Mouse (Mus musculus) lung, embryonic 14.5 days (tissue): ENCODE results near the gene Gatad1. TPM values are rescaled to one million over a fixed set of nuclear protein-coding genes. Genes with fewer than 3 reads are reported as not detected.

Source experiments
- ATAC-seq: fragments of 200-750 bp; cut with Nextera tagmentation; 2 replicates; pipeline ENCODE4 v1.8.0; 2017; ENCODE audit warnings: mild to moderate bottlenecking, moderate TSS enrichment, moderate library complexity; ENCODE audit not compliant: insufficient read depth
- DNase-seq: peaks from one replicate; pipeline ENCODE4 v3.0.0-alpha.2; 2015
- H3K27ac ChIP-seq: fragments of 300-500 bp; sonication (generic); 2 replicates; pipeline ENCODE4 v1.5.1; 2014; ENCODE audit warnings: low read depth, mild to moderate bottlenecking, moderate library complexity
- H3K27me3 ChIP-seq: fragments of 300-500 bp; sonication (generic); 2 replicates; pipeline ENCODE4 v1.6.1; 2014; ENCODE audit warnings: low read length, control low read depth; ENCODE audit not compliant: insufficient read depth
- H3K36me3 ChIP-seq: fragments of 300-500 bp; sonication (generic); 2 replicates; pipeline ENCODE4 v1.6.1; 2014; ENCODE audit warnings: control low read depth; ENCODE audit not compliant: insufficient read depth
- H3K4me1 ChIP-seq: fragments of 300-500 bp; sonication (generic); 2 replicates; pipeline ENCODE4 v1.6.1; 2014; ENCODE audit warnings: antibody characterized with exemption, control low read depth; ENCODE audit not compliant: insufficient read depth
- H3K4me2 ChIP-seq: fragments of 300-500 bp; sonication (generic); 2 replicates; pipeline ENCODE4 v1.6.1; 2014; ENCODE audit warnings: mild to moderate bottlenecking
- H3K4me3 ChIP-seq: fragments of 300-500 bp; sonication (generic); 2 replicates; pipeline ENCODE4 v1.5.1; 2014; ENCODE audit warnings: low read depth, low read length
- H3K9ac ChIP-seq: fragments of 300-500 bp; sonication (generic); 2 replicates; pipeline ENCODE4 v1.6.1; 2014
- H3K9me3 ChIP-seq: fragments of 300-500 bp; sonication (generic); 2 replicates; pipeline ENCODE4 v1.6.1; 2016; ENCODE audit warnings: low read depth, low read length, control low read depth
- CTCF ChIP-seq: IDR thresholded peaks from 2 replicates; pipeline ENCODE4 v1.5.1; 2016; ENCODE audit warnings: antibody characterized with exemption, low read depth
- WGBS: fragments of 180-500 bp; shearing (Covaris S2); extraction: QIAGEN DNeasy Blood & Tissue Kit; methylation state at CpG from one replicate; pipeline ENCODE4 v1.1.7; 2014; 5-methylcytosine and 5-hydroxymethylcytosine counted together
- polyA plus RNA-seq: library from polyadenylated mRNA; unstranded; fragments of >200 nt; fragmentation: Nextera tagmentation; extraction: Ambion mirVana; gene quantifications from 2 replicates; pipeline ENCODE4 v1.2.1, GENCODE M21; 2014

Gene Gatad1
- polyA plus RNA-seq, 1 experiment from 2014 or later, result 82.6 TPM

DNA sequence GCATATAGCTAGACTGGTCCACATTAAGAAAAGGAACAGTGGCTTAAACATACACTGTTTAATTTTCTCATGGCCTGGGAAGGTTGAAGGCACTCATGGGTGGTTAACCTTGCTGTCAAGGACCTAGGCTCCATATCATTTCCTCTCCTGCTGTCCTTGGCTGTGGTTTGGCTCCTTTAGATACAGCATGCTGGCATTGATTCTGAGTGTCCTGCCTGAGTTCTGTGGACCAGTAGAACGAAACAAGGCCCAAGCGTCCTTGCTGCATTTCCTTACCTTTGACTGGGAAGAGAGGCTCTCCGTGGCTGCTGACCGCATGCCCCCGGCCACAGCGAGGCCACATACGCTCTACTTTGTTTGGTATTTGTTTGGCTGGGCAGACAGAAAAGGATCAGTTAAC lies 47.7 kb downstream of the Gatad1 start:
- DNase-seq (no peak), ATAC-seq (no peak)
- Histone ChIP-seq H3K36me3 (peaks cover 47% of the 10 kb centered on the region), H3K9me3 (no peaks in the 10 kb centered on the region), H3K4me1 (no peaks in the 10 kb centered on the region), H3K27me3 (no peaks in the 10 kb centered on the region), H3K27ac (no peak overlapping the region), H3K9ac (no peak overlapping the region), H3K4me3 (no peak overlapping the region), H3K4me2 (no peak overlapping the region)
- no peak for TF ChIP-seq CTCF
- WGBS, result 91% methylated on average over 7 of the region's 7 CpGs

GRCm38 (mm10) chr5:3607114-3607513 lies 49.9 kb downstream of the Gatad1 start:
- Histone ChIP-seq H3K9ac (no peak overlapping the region), H3K27me3 (no peaks in the 10 kb centered on the region), H3K4me3 (no peak overlapping the region), H3K27ac (no peak overlapping the region), H3K4me1 (no peaks in the 10 kb centered on the region), H3K36me3 (peaks cover 42% of the 10 kb centered on the region), H3K4me2 (no peak overlapping the region), H3K9me3 (no peaks in the 10 kb centered on the region)
- TF ChIP-seq CTCF, result no peak
- WGBS, result 92% methylated on average over 9 of the region's 9 CpGs
- no peak for DNase-seq
- ATAC-seq, result no peak

DNA sequence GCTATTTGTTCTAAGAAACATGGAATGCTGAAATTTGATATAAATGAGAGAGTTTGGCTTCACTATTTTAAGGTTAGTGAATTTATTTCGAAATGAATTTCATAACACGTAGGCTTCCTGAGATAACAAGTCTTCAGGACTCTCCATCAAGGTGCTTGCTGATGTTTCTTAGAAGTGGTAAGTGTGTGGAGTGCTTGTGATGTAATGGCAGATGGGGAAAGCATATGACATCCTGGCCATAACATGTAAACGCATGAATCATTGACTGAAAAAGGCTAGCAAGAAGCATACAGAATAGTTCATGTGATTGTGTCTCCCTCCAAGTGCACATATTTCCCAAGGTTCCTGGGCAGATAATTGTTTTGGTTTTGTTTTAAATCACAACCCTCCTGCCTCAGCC lies 56.2 kb downstream of the Gatad1 start:
- H3K9ac ChIP-seq, result no peak overlapping the region
- no peak overlapping the region for H3K4me2 ChIP-seq
- H3K36me3 ChIP-seq, result peaks cover 9% of the 10 kb centered on the region
- 79% methylated on average over 3 of the region's 3 CpGs for WGBS
- no peaks in the 10 kb centered on the region for H3K9me3 ChIP-seq
- ATAC-seq (no peak), DNase-seq (no peak)
- H3K4me3 ChIP-seq, result no peak overlapping the region
- H3K27me3 ChIP-seq, result no peaks in the 10 kb centered on the region
- no peak overlapping the region for H3K27ac ChIP-seq
- H3K4me1 ChIP-seq, result no peaks in the 10 kb centered on the region
- no peak for TF ChIP-seq CTCF

- TF ChIP-seq CTCF, result no peak
- no peaks in the 10 kb centered on the region for H3K27me3 ChIP-seq
- H3K4me3 ChIP-seq, result no peak overlapping the region
- WGBS, result 52% methylated on average over 1 of the region's 1 CpGs
- no peaks in the 10 kb centered on the region for H3K9me3 ChIP-seq
- no peak overlapping the region for H3K4me2 ChIP-seq
- ATAC-seq, result no peak
- no peak overlapping the region for H3K9ac ChIP-seq
- H3K36me3 ChIP-seq, result 0 out of 2 replicates have a peak, but pooled peaks cover 4% of the 10 kb centered on the region
- no peak for DNase-seq
- no peak overlapping the region for H3K27ac ChIP-seq
- no peaks in the 10 kb centered on the region for H3K4me1 ChIP-seq
Measured at GRCm38 (mm10) chr5:3600298-3600697, 56.7 kb downstream of the Gatad1 start.

DNA sequence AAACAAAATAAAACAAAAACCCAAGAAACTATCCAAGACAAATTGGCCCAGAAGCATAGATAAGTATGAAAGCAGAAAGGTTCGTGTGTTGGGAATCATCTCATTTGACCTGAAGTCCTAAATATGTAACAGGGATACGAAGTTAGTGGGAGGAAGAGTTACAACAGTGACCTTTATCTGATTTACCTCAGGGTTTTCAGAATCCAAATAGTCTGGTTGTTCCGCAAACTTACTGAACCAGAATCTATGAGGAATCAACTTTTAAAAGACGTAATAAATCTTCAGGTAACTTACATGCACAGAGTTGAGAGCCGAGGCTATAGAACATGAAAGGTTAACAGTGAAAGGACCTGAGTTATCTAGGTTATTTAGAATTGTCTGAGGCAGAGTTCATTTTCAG lies 58.2 kb downstream of the Gatad1 start:
- ATAC-seq, result no peak

DNA sequence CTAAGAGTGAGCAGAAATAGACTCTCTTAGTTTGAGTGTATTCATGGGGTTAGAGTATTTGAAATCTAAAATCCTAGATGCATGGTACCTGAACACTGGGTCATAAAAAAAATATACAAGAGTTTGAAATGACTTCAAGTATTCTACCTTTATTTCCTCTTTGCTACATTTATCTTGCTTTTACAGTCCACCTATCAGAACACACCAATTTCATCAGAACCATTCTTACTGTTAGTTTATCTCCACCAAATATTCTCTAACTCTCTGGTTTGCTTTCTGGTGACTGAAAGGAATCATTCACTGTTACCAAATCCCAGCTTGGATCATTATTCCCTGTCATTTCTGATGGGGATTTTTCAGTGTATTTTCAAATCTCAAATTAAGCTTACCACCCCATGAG lies 59.8 kb downstream of the Gatad1 start:
- Histone ChIP-seq H3K4me3 (peak overlapping the region; percentile 78), H3K27ac (no peak overlapping the region), H3K27me3 (no peaks in the 10 kb centered on the region), H3K4me1 (no peaks in the 10 kb centered on the region), H3K9ac (peak overlapping the region; percentile 66; the same call in 1 of the 2 replicates), H3K36me3 (0 out of 2 replicates have a peak, but pooled peaks cover 3% of the 10 kb centered on the region), H3K4me2 (peak overlapping the region; percentile 74), H3K9me3 (no peaks in the 10 kb centered on the region)
- no peak for TF ChIP-seq CTCF
- ATAC-seq, result no peak
- DNase-seq, result no peak

More for the DNA sequence above, 58.2 kb downstream of the Gatad1 start:
- DNase-seq, result no peak
- H3K36me3 ChIP-seq, result no peaks in the 10 kb centered on the region
- 88% methylated on average over 5 of the region's 5 CpGs for WGBS
- H3K4me2 ChIP-seq, result no peak overlapping the region
- no peaks in the 10 kb centered on the region for H3K9me3 ChIP-seq
- no peak overlapping the region for H3K4me3 ChIP-seq
- H3K9ac ChIP-seq, result no peak overlapping the region
- no peak for TF ChIP-seq CTCF
- no peaks in the 10 kb centered on the region for H3K27me3 ChIP-seq
- no peak overlapping the region for H3K27ac ChIP-seq
- H3K4me1 ChIP-seq, result no peaks in the 10 kb centered on the region

DNA sequence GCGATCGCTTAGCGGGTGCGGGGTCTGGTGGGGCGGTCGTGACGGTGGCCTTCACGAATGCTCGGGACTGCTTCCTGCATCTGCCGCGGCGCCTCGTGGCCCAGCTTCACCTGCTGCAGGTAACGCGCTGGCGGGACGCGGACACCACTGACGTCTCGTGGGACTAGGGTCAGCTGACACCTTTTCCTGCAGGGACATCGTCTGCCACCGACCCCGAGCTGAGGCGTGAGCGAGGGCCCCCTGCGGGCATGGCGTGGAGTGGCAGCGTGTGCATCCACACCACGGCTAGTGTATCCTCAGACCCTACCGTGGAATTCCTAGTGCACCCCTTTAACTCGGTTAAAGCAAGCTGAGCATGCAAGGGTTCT lies 60.6 kb downstream of the Gatad1 start, which contains the start of gene Rbm48:
Gene Rbm48, minus strand, starts transcription at position 187 of the 368 bp plus-strand sequence.
- peak within 1 kb of the TSS; percentile 33; the same call in 1 of the 2 replicates for H3K27ac ChIP-seq
- H3K4me3 ChIP-seq, result peak within 1 kb of the TSS; percentile 78
- peak; percentile 87 for DNase-seq
- TF ChIP-seq CTCF, result peak; percentile 83
- peaks cover 9% of the 10 kb centered on the region for H3K36me3 ChIP-seq
- no peaks in the 10 kb centered on the region for H3K27me3 ChIP-seq
- peak within 1 kb of the TSS; percentile 66 for H3K9ac ChIP-seq
- peak; percentile 88 for ATAC-seq
- peak within 1 kb of the TSS; percentile 74 for H3K4me2 ChIP-seq
- WGBS, result under 1% methylated on average over 31 of the region's 31 CpGs
- no peaks in the 10 kb centered on the region for H3K9me3 ChIP-seq
- H3K4me1 ChIP-seq, result no peaks in the 10 kb centered on the region
